Mouse (Mus musculus) gastrocnemius, postnatal 25 days (tissue): ENCODE measurements around the gene H1fx. TPM values are rescaled to one million over a fixed set of nuclear protein-coding genes. Genes with fewer than 3 reads are reported as not detected.
A peak's percentile ranks its signal among the peaks of the same experiment; 100 is the strongest.
"Not testable (repeated sequence)": the region's sequence is repeated elsewhere in the genome, so short reads cannot be mapped to it uniquely, and the experiment has no call there.

Source experiments
- DNase-seq: peaks from one replicate; pipeline ENCODE4 v3.0.0; 2022
- microRNA-seq, 2 experiments: library from miRNA; unstranded; fragments of <30 nt; microRNA quantifications; one replicate each; pipeline ENCODE4 v1.2.0; 2021; ENCODE audit warnings: borderline replicate concordance in 2 of 2
- total RNA-seq, 2 experiments: library from RNA; stranded (reverse); gene quantifications; 1 replicate in 1 of 2; 2 replicates in 1 of 2; pipeline ENCODE4 v1.2.3; 2021

The H1fx gene
- total RNA-seq, 2 experiments from 2014 or later = 1.5 to 3.5 TPM

- DNase-seq = peak; percentile 31
Observed at GRCm38 (mm10) chr6:87980374-87981029, 935 bp downstream of the H1fx start.

- no peak for DNase-seq
Observed at GRCm38 (mm10) chr6:87979728-87980127, 1.7 kb downstream of the H1fx start.

- DNase-seq = no peak
Observed at GRCm38 (mm10) chr6:87970041-87970440, 11.4 kb downstream of the H1fx start.

- DNase-seq = not testable (repeated sequence)
Observed at GRCm38 (mm10) chr6:87962457-87962856, 19.0 kb downstream of the H1fx start.

- DNase-seq = no peak
Observed at GRCm38 (mm10) chr6:87942179-87942578, 39.3 kb downstream of the H1fx start.

GRCm38 (mm10) chr6:87938941-87939340 is 42.5 kb downstream of the H1fx start:
- DNase-seq = no peak

- DNase-seq = peak; percentile 10
Observed at GRCm38 (mm10) chr6:87937178-87937788, 44.2 kb downstream of the H1fx start.

- DNase-seq = no peak
Observed at GRCm38 (mm10) chr6:87935037-87935436, 46.4 kb downstream of the H1fx start.

Small RNA genes lying within 50 kb of the gene (microRNA-seq; reads per million reads assigned to microRNA genes)
- gene Gm47286 = 0 to 0.26 reads per million in 2 experiments

Other genes starting within 250 kb of the H1fx start
- not detected for gene Gp9, start 203.6 kb downstream of the H1fx start, total RNA-seq
- 1 to 10 TPM; 5.3 to 8.3 TPM for gene Rab43, start 169.5 kb downstream of the H1fx start, total RNA-seq
- gene Gm45140, start 145.8 kb downstream of the H1fx start, total RNA-seq = under 1 TPM in 1 of 2 experiments, not detected in 1; 0.59 TPM
- 10 to 100 TPM; 17.8 to 20.4 TPM for gene Isy1, start 142.8 kb downstream of the H1fx start, total RNA-seq
- gene Cnbp, start 130.5 kb downstream of the H1fx start, total RNA-seq = 100 to 1,000 TPM; 410 to 437 TPM
- gene Copg1, start 93.8 kb downstream of the H1fx start, total RNA-seq = 10 to 100 TPM; 30.1 to 35.4 TPM
- gene Hmces, start 67.7 kb downstream of the H1fx start, total RNA-seq = 1 to 10 TPM; 5.4 to 7.4 TPM
- gene Rab7, start 63.6 kb upstream of the H1fx start, total RNA-seq = 100 to 1,000 TPM; 265 to 292 TPM
- gene Rpn1, start 102.8 kb upstream of the H1fx start, total RNA-seq = 10 to 100 TPM; 67.1 to 71.0 TPM
- 1 to 10 TPM; 4.4 to 6.3 TPM for gene Gata2, start 212.3 kb upstream of the H1fx start, total RNA-seq
- gene Dnajb8, start 240.6 kb upstream of the H1fx start, total RNA-seq = not detected